Mouse (Mus musculus) liver, postnatal 0 days (tissue): ENCODE data around the gene Lum.

ENCODE experiments used
- CTCF ChIP-seq: sonication (generic); IDR thresholded peaks from 2 replicates; pipeline ENCODE4 v1.5.1; 2016; ENCODE audit warnings: antibody characterized with exemption, low read depth
- EP300 ChIP-seq: IDR thresholded peaks from 2 replicates; pipeline ENCODE4 v1.6.1; 2016; ENCODE audit warnings: antibody characterized with exemption, low read depth, mild to moderate bottlenecking

DNA sequence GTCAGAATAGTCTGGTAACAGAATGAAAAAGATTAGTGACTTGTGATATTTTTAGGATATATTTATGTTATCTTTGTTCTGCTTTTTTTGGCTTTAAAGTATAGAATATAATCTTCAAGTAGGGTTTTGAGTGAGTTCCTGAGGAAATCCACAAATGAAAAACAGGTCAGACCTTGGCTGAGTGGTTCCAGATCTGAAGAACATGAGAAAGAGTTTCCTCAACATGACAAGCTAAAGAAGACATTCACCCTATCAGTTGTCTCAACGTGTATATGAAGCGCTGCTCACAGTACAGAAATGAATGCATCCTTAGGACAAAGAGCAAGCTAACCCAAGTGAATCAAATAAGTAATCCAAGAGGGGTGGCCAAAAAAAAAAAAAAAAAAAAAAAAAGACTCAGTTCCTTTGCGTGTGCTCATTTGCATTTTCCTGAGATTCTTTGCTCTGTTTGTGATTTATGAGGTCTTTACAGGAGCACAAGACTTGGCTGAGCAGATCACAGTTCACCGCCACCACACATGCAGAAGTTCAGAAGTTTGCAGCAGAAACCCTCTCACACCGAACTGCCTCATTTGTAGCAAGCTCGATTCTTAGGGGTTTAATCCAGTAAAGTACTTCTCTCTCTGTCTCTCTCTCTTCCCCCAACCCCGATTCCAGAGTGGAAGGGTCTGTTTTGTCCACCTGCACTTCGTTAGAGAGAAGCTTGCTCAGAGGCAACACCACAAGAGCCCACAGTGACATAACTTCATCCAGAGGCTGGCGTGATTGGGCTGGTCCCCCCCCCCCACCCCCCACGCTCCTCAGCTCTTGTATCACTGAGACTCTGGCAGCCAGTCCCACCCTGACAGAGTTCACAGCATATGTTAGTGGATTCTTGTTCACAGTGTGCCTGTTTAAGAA, at the start of gene Lum:
- no peak for TF ChIP-seq EP300
- no peak for TF ChIP-seq CTCF
